Mouse (Mus musculus) thymus, adult 18-20 months (tissue): ENCODE data around the gene Aen.

Experiments used
- DNase-seq, 2 experiments: peaks; one replicate each; pipeline ENCODE4 v3.0.0; 2022; ENCODE audit warnings: mixed read lengths in 2 of 2

Gene Aen

DNA sequence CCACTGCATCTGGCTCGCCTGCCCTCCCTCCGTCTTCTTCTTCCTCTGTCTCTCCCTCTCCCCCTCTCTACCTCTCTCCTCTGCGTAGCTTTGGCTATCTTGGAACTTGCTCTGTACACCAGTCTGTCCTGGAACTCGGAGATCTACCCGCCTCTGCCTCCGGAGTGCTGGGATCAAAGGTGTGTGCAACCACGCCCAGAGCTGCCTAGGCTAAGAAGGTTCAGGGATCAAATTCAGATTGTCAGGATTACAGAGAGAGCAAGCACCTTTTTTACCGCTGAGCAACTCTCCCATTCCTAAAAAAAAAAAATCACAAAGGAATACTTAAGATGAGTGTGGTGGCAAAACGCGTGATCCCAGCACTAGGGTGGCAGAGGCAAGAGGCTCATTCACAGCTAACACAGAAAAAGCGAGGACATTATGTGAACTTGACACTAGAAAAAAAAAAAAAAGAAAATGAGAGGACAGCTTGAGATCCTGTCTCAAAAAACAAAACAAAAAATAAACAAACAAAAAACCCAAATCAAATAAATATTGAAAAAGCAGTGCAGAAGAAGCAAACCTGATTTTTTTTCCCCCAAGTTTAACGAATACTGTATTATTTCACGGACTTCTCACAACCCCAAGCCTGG lies 517 bp upstream of the Aen start:
- no peak for DNase-seq

DNA sequence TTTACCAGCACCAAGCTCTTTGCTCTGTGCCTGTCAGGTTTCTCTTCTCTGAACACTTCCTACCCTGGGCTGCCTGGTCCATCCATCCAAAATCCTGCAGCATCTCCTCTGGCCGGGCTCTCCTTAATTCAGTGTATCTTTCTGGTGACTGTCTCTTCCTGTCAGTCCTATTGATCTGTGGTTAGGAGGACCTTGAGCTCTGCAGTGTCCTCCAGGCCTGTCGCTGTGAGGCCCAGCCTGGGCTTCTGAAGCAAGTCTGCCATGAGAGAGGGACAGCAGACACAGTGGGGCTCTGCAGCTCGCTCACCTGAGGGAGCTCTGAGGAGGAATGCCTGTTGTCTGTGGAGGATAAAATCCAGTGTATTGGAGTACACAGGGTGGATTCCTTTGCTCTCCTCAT lies 1.9 kb downstream of the Aen start:
- no peak for DNase-seq

GRCm38 (mm10) chr7:78903174-78903870 lies 7.7 kb downstream of the Aen start:
- no peak for DNase-seq

DNA sequence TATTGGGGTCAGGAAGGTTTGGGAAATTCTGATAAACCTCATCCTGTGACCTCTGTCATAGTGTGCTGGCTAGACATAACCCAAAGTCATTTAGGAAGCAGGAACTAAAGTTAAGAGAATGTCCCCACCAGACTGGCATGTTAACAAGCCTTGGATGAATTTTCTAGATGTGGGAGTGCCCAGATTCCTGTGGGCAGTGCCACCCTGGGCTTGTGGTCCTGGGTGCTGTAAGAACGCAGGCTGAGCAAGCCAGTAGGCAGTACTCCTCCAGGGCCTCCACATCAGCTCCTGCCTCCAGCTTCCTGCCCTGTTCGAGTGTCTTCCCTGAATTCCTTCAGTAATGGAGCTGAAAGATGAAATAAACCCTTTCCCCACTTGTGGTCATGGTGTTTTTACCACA lies 8.5 kb downstream of the Aen start:
- DNase-seq, result no peak

DNA sequence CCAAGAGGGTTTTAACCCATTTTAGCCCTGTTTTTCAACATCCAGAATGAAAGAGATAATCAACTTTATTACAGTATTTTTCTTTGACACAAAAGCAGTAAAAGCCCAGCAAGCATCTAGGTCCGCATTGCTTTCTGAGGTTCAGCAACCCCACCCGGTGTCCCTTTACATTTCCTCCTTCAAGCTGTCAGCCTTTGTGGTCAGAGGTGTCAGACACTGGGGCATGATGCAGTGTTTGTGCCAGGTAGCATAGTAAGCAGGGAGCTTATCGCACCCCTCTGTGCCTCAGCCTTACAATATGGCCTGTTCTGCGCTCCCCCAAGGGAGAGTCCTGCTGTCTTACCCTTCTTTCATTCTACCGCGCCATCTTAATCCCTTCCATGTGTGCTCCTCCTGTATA lies 13.4 kb downstream of the Aen start:
- DNase-seq, result no peak

GRCm38 (mm10) chr7:78910336-78911098 lies 14.9 kb downstream of the Aen start:
- no peak for DNase-seq

- no peak for DNase-seq
Observed at GRCm38 (mm10) chr7:78911209-78911608, 15.6 kb downstream of the Aen start.

DNA sequence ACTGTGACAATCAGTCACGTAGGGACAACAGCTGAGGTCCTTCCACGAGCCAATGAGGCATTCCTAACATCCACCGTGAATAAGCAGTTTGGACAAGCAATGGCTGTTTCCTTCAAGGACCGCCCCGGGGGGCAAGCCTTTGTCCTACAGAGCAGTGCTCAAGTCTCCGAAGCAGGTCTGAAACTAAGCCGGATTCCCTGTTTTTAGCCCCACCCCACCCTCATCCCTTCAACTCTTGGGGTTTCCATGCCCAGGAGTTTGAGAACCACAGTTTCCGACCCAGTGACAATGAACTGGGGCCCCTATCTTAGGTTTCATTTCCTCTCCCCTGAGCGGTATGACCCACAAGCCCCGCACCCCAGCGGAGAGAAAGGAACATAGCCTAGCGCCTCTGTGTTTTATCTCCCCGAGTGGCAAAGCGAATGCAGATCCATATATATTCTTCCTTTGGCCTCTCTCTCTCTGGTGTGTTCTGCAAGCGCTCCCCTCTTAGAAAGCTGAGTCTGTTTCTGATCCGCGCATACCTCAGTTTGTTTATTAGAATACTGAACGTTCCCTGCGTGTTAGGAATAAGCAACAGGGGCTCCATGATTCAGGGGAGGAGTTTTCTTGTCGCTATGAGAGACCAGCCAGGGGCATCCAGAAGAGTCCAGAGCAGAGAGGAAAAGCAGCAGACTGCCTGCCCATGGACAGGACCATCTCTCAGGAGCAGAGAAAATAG lies 16.8 kb downstream of the Aen start:
- DNase-seq, result peak in 1 of 2 experiments; percentile 42

DNA sequence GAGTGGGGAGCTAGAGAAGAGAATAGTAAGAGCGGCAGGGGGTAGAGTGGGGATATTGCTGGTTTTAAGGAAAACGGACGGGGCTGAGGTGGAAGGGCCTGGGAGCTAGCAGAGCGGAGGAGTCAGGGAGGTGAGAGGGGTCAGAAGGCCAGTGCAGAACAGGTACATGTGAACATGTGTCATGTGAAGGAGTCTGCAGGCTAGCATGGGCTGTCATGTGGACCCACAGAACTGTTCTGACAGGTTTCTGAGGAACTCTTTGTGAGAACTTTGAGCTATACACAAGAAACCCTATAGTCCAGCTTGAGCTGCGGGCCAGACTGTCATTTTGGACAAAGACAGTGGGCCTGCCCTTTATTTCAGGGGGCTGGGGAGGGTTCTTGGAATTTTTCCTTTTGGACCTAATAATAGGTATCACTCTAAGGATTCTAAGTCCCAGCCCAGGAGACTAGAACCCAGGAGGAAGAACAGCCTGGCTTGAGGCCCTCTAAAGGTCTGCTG lies 17.4 kb downstream of the Aen start, which contains the start of gene Isg20:
TSS of gene Isg20 (plus strand) at position 451 of the 501 bp plus-strand sequence.
- DNase-seq, result no peak

- peak; percentile 33 to 44 for DNase-seq
Observed at GRCm38 (mm10) chr7:78913649-78914544, 18.2 kb downstream of the Aen start.

DNA sequence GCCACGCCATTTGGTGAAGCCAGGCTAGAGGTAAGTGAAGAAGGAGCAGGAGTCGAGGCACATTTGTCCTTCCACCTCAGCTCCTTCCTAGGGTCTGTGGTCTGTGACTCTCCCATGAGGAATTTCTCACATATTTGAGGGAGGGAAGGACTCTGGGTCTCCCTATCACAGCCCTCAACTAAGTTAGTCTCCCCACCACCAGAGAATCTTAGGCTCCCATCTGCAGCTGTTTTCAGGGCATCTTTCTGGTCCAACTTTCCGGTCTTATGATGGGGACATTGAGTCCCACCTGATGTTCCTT lies 18.8 kb downstream of the Aen start:
- DNase-seq, result no peak

- DNase-seq, result no peak
Observed at GRCm38 (mm10) chr7:78914896-78915510, 19.3 kb downstream of the Aen start.

- no peak for DNase-seq
Observed at GRCm38 (mm10) chr7:78918686-78919085, 23.0 kb downstream of the Aen start.

- DNase-seq, result no peak
Observed at GRCm38 (mm10) chr7:78922506-78922905, 26.9 kb downstream of the Aen start.

- DNase-seq, result no peak
Observed at GRCm38 (mm10) chr7:78924300-78924699, 28.6 kb downstream of the Aen start.

DNA sequence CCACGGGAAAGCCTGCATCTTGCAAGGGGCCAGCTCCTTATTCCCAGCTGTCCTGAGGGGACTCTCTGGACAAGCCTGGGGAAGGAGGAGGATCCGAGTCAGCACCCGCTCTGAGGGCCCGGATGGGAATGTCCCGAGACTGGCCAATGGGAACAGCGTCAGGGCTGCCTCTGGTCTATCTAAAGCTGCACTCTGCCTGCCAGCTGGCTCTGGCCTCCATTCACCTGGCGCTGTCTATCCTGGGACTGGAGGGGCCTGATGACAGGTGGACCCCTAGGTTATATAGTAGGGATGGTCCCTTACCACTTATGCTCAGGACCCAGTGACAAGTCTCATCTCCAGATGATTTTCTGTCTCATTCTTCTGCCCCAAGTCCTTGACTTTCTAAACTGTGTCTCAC lies 29.1 kb downstream of the Aen start:
- DNase-seq, result no peak

DNA sequence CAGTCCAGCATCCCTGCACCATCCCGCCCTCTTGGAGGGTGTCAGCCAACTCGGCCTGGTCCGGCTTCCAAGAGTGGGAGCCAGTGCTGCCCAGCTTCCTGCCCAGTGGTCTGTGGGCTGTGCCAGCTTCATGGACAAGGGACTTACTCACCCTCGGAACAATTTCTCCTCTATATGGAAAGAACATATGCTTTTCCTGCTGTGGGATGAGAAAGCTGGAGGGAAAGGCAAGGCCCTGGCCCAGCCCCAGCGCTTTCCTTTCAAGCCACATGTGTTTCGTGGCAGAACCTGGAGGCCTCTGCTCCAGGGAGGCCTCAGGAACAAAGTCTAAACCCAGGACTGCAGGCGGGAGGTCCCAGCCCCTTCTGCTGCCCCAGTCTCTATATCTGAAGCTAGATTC lies 30.0 kb downstream of the Aen start:
- no peak for DNase-seq

DNA sequence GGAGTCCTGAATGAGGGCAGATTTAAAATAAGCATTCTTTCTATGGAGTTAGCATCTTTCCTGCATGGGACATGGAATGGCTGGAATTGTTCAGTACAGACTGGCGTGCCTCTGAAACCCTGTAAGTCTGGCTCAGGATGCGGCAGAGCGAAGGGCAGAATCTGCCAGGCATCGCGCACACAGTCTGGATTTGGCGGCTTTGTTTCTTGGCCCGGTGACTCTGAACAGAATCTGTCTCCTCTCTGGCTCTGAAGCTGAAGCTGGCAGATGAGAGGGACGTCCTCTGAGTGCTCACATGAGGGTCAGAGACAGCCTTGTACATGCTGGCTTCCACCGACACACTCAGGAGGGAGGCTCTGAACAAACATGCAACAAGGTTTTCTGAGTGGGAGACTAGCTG lies 30.5 kb downstream of the Aen start:
- DNase-seq, result no peak

- DNase-seq, result no peak
Observed at GRCm38 (mm10) chr7:78927266-78927665, 31.6 kb downstream of the Aen start.

GRCm38 (mm10) chr7:78938957-78939602 lies 43.4 kb downstream of the Aen start:
- DNase-seq, result no peak

- DNase-seq, result no peak
Observed at GRCm38 (mm10) chr7:78940971-78941370, 45.3 kb downstream of the Aen start.
